Mouse (Mus musculus) left cerebral cortex, adult 11 months (tissue): ENCODE data around the gene Ino80.

Experiments
- DNase-seq: peaks from one replicate; pipeline ENCODE4 v3.0.0; 2022; ENCODE audit warnings: low spot score

Ino80 gene

DNA sequence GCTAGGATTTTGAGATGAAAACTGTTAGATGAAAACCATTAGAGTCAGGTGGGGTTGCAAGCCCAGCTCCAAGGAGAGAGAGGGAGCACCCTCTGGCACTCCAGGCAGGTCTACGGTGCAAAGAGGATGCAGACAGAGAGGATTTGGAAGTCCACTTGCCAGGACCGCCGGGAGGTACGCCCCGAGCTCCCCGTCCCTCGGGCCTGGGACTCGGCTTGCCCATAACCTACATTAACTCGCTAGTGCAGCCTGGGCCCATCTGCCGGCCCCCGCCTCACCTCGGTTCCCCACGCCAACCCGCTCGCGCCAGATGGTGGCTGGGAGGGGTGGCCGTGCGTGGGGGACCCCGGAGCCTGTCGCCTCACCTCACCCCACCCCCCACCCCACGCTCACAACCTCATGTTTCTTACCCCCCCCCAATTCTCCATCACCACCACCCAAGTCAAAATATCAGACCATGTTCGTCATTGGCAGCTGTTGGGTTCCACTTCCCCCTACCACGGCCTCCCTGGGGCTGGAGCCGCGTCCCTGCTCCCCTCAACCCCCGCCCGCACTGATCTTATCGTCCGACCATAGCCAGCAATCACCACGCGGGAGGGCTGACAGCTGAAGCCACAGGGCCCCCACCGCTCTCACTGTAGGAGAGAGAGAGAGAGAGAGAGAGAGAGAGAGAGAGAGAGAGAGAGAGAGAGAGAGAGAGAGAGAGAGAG lies 153.5 kb downstream of the Ino80 start:
- no peak for DNase-seq
